Mouse (Mus musculus) left cerebral cortex, postnatal 25 days (tissue): ENCODE data around the gene Soat2. TPM values are rescaled to one million over a fixed set of nuclear protein-coding genes. Genes with fewer than 3 reads are reported as not detected.

Experiments used
- DNase-seq, 2 experiments: peaks; one replicate each; pipeline ENCODE4 v3.0.0; 2022; ENCODE audit warnings: low spot score in 2 of 2, mixed read lengths in 1 of 2
- intact Hi-C: fragments of 180-260 bp; cut with DNase I; formaldehyde crosslinking; loops from one replicate; pipeline ENCODE4 v1.15.1; 2025
- total RNA-seq, 2 experiments: library from RNA; stranded (reverse); gene quantifications; 2 replicates each; pipeline ENCODE4 v1.2.3; 2021

Gene Soat2
- total RNA-seq, 2 experiments from 2014 or later, result 0.14 TPM; not detected in 1

- no peak for DNase-seq
- intact Hi-C loops, result no loop called here
These were observed 37.5 kb upstream of the Soat2 start for GRCm38 (mm10) chr15:102112827-102113226.

GRCm38 (mm10) chr15:102113674-102114073 is 36.7 kb upstream of the Soat2 start:
- intact Hi-C loops, result no loop called here
- DNase-seq, result no peak

GRCm38 (mm10) chr15:102114651-102115260 is 35.6 kb upstream of the Soat2 start:
- intact Hi-C loops, result no loop called here
- DNase-seq, result no peak

- intact Hi-C loops, result no loop called here
- DNase-seq, result no peak
These were observed 34.5 kb upstream of the Soat2 start for GRCm38 (mm10) chr15:102115731-102116231.

- no peak for DNase-seq
- intact Hi-C loops, result no loop called here
These were observed 33.4 kb upstream of the Soat2 start for GRCm38 (mm10) chr15:102116753-102117415.

- intact Hi-C loops, result no loop called here
- no peak for DNase-seq
These were observed 32.6 kb upstream of the Soat2 start for GRCm38 (mm10) chr15:102117461-102118443.

GRCm38 (mm10) chr15:102118591-102118990 is 31.7 kb upstream of the Soat2 start:
- intact Hi-C loops, result no loop called here
- no peak for DNase-seq

GRCm38 (mm10) chr15:102119121-102119830 is 31.1 kb upstream of the Soat2 start:
- no peak for DNase-seq
- intact Hi-C loops, result no loop called here

- intact Hi-C loops, result no loop called here
These were observed 30.5 kb upstream of the Soat2 start for GRCm38 (mm10) chr15:102119831-102120170.

GRCm38 (mm10) chr15:102120530-102120929 is 29.8 kb upstream of the Soat2 start:
- no peak for DNase-seq
- intact Hi-C loops, result no loop called here

More at GRCm38 (mm10) chr15:102119831-102120170, 30.5 kb upstream of the Soat2 start:
- DNase-seq, result no peak

GRCm38 (mm10) chr15:102126303-102126702 is 24.0 kb upstream of the Soat2 start:
- intact Hi-C loops, result no loop called here
- DNase-seq, result no peak

- DNase-seq, result no peak
- intact Hi-C loops, result no loop called here
These were observed 17.0 kb upstream of the Soat2 start for GRCm38 (mm10) chr15:102133314-102133713.

GRCm38 (mm10) chr15:102134709-102135108 is 15.6 kb upstream of the Soat2 start:
- intact Hi-C loops, result no loop called here

GRCm38 (mm10) chr15:102135522-102136128 is 14.7 kb upstream of the Soat2 start:
- intact Hi-C loops, result no loop called here
- DNase-seq, result no peak

More at GRCm38 (mm10) chr15:102134709-102135108, 15.6 kb upstream of the Soat2 start:
- DNase-seq, result no peak

- intact Hi-C loops, result no loop called here
- peak; percentile 99 for DNase-seq
These were observed 14.1 kb upstream of the Soat2 start, which contains the start of gene Spryd3 for GRCm38 (mm10) chr15:102136129-102136758. Gene Spryd3, minus strand, starts transcription at chr15:102136234.

GRCm38 (mm10) chr15:102141120-102141519 is 9.2 kb upstream of the Soat2 start:
- intact Hi-C loops, result no loop called here
- DNase-seq, result no peak

GRCm38 (mm10) chr15:102142914-102143912 is 7.1 kb upstream of the Soat2 start:
- intact Hi-C loops, result no loop called here
- peak; percentile 36 to 70 for DNase-seq
